Mouse (Mus musculus) spleen, adult 2 months (tissue): ENCODE results near the gene Trmt1. TPM values are rescaled to one million over a fixed set of nuclear protein-coding genes. Genes with fewer than 3 reads are reported as not detected.
A peak's percentile ranks its signal among the peaks of the same experiment; 100 is the strongest.

ENCODE experiments used
- DNase-seq, 2 experiments: peaks; one replicate each; pipeline versions ENCODE4 v3.0.0 to v3.0.0-alpha.2; 2012 to 2021; ENCODE audit warnings: low spot score in 2 of 2, low read depth in 1 of 2
- H3K27ac ChIP-seq: fragments of 200-500 bp; 2 replicates; pipeline ENCODE4 v1.5.1; 2012; ENCODE audit warnings: low read length, inconsistent platforms; ENCODE audit not compliant: insufficient read depth
- H3K27me3 ChIP-seq: fragments of 200-500 bp; 2 replicates; pipeline ENCODE4 v1.6.1; 2012; ENCODE audit warnings: mild to moderate bottlenecking, moderate library complexity, low read length, inconsistent platforms; ENCODE audit not compliant: control insufficient read depth, insufficient read depth
- H3K36me3 ChIP-seq: fragments of 200-500 bp; 2 replicates; pipeline ENCODE4 v1.6.1; 2012; ENCODE audit warnings: mild to moderate bottlenecking, low read length, inconsistent platforms; ENCODE audit not compliant: control insufficient read depth, insufficient read depth
- H3K4me1 ChIP-seq: fragments of 200-500 bp; 2 replicates; pipeline ENCODE4 v1.6.1; 2011; ENCODE audit warnings: inconsistent platforms; ENCODE audit not compliant: control insufficient read depth, insufficient read depth, insufficient read length
- H3K4me3 ChIP-seq: fragments of 200-500 bp; 2 replicates; pipeline ENCODE4 v1.5.1; 2011; ENCODE audit warnings: mild to moderate bottlenecking, inconsistent platforms; ENCODE audit not compliant: insufficient read depth, insufficient read length; ENCODE audit errors: extremely low read depth
- CTCF ChIP-seq: fragments of 200-500 bp; IDR thresholded peaks from 2 replicates; pipeline ENCODE4 v1.5.1; 2011; ENCODE audit warnings: mild to moderate bottlenecking, inconsistent platforms; ENCODE audit not compliant: insufficient read depth, insufficient read length, insufficient replicate concordance; ENCODE audit errors: extremely low read depth
- POLR2A ChIP-seq: fragments of 200-500 bp; IDR thresholded peaks from 2 replicates; pipeline ENCODE4 v1.6.1; 2011; ENCODE audit warnings: low read depth, low read length, inconsistent platforms
- WGBS: fragments of 180-500 bp; shearing (Covaris S2); methylation state at CpG from one replicate; pipeline ENCODE4 v1.1.7; 2018; 5-methylcytosine and 5-hydroxymethylcytosine counted together
- polyA plus RNA-seq: library from polyadenylated mRNA; depleted of rRNA; stranded (reverse); fragments of >200 nt; gene quantifications from 2 replicates; pipeline ENCODE4 v1.2.3, GENCODE M21; 2012; rRNA removed

Trmt1 gene
- 98.1 and 155 TPM in 2 replicates for polyA plus RNA-seq

- Histone ChIP-seq H3K4me1 (peaks cover 18% of the 10 kb centered on the region; the same call in 1 of the 2 replicates), H3K27ac (peak within 1 kb of the TSS; percentile 27; the same call in 1 of the 2 replicates), H3K27me3 (no peaks in the 10 kb centered on the region), H3K36me3 (peaks cover 4% of the 10 kb centered on the region; the same call in 1 of the 2 replicates), H3K4me3 (peak within 1 kb of the TSS; percentile 96)
- TF ChIP-seq POLR2A (no peak), CTCF (no peak)
- 10% methylated on average over 20 of the region's 20 CpGs for WGBS
- peak in 1 of 2 experiments; percentile 18 for DNase-seq
Measured at GRCm38 (mm10) chr8:84686191-84687002, at the start of gene Trmt1. TSS of gene Trmt1 (plus strand) at chr8:84686307.

DNA sequence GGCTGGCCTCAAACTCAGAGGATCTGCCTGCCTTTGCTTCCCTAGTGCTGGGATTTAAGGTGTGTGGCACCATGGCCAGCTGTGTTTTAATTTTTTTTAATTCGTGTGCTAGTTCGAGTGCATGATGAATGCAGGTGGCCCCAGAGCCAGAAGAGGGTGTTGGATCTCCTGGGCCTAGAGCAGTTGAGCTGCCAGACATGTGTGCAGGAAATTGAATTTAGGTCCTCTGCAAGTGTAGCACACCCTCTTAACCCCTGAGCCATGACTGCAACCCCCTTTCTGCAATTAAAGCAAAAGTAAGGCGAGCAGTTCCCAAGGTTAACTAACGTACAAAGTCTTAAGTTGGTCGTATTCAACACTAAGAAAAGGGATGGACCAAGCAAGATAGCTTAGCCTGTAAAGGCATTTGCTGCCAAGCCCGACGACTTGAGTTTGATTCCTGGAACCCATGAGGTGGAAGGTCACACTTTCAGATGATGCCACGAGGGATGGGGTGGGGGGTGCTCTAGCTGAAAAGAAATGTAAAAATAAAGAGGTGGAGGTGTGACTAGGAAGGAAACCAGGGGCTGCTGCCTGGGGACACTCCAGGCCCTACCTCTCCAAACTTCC, 48.1 kb upstream of the Trmt1 start:
- Histone ChIP-seq H3K27me3 (no peaks in the 10 kb centered on the region), H3K36me3 (no peaks in the 10 kb centered on the region), H3K4me3 (peak overlapping the region; percentile 90), H3K27ac (peak overlapping the region; percentile 30; the same call in 1 of the 2 replicates), H3K4me1 (peaks cover 8% of the 10 kb centered on the region; the same call in 1 of the 2 replicates)
- DNase-seq = no peak
- WGBS = 26% methylated on average over 8 of the region's 8 CpGs
- TF ChIP-seq CTCF = no peak
- no peak for TF ChIP-seq POLR2A

GRCm38 (mm10) chr8:84638555-84639161, 47.4 kb upstream of the Trmt1 start:
- Histone ChIP-seq H3K4me1 (peaks cover 8% of the 10 kb centered on the region; the same call in 1 of the 2 replicates), H3K36me3 (no peaks in the 10 kb centered on the region), H3K27me3 (no peaks in the 10 kb centered on the region), H3K4me3 (peak overlapping the region; percentile 90), H3K27ac (peak overlapping the region; percentile 88)
- no peak for TF ChIP-seq POLR2A
- no peak for TF ChIP-seq CTCF
- no peak for DNase-seq
- WGBS = under 1% methylated on average over 43 of the region's 52 CpGs

DNA sequence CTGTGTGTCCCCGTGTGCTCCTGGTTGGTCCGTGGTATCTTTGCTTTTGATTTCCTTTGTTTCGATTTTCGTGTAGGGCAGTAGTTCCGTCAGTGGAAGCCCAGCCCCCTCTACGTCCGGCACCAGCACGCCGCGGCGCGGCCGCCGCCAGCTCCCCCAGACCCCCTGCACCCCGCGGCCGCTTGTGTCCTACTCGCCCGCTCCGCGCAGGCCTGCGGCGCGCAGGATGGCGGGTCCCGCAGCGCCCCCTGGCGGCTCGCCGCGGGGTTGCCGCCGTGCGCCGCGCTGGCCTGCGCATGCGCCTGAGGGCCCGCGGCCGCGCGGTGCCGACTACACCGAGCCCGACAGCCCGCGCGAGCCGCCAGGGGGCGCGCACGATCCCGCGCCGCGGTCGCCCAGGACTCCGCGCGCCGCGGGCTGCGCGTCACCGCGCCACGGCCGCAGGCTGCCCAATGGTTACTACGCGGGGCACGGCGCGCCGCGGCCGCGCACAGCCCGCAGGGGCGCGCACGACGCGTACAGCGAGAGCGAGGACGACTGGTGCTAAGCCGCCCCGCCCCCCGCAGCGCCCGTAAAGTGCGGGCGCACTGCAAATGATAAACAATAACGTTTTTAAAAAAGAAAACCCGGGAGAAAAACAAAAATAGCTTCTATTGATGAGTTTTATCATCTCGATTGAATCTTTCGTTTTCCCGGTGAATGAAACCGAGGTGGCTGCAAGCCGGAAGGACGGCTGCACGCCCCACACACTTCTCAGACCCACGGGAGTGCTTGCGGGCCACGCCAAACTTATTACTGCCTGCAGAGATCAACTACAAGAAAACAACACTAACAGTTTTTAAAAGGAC, 46.7 kb upstream of the Trmt1 start:
- Histone ChIP-seq H3K4me3 (peak overlapping the region; percentile 90), H3K27me3 (no peaks in the 10 kb centered on the region), H3K27ac (peak overlapping the region; percentile 88), H3K36me3 (no peaks in the 10 kb centered on the region), H3K4me1 (peaks cover 8% of the 10 kb centered on the region; the same call in 1 of the 2 replicates)
- TF ChIP-seq CTCF (peak; percentile 66), POLR2A (peak; percentile 58; the same call in 1 of the 2 replicates)
- peak; percentile 89 for DNase-seq
- WGBS = under 1% methylated on average over 106 of the region's 106 CpGs

- Histone ChIP-seq H3K4me1 (peaks cover 8% of the 10 kb centered on the region; the same call in 1 of the 2 replicates), H3K27ac (no peak overlapping the region), H3K4me3 (peak overlapping the region; percentile 64; the same call in 1 of the 2 replicates), H3K27me3 (no peaks in the 10 kb centered on the region), H3K36me3 (no peaks in the 10 kb centered on the region)
- 35% methylated on average over 9 of the region's 9 CpGs for WGBS
- no peak for TF ChIP-seq CTCF
- no peak for TF ChIP-seq POLR2A
- DNase-seq = no peak
Measured at GRCm38 (mm10) chr8:84640010-84640588, 46.0 kb upstream of the Trmt1 start.
